Mouse (Mus musculus): ENCODE data around the gene Nfia. TPM values are rescaled to one million over a fixed set of nuclear protein-coding genes. Genes with fewer than 3 reads are reported as not detected.

Nfia gene
- polyA plus RNA-seq, 1 experiment = 0.09 TPM

- no peak for TF ChIP-seq GATA1 (IDR thresholded peaks at IDR 0.05; ENCODE audit: low read length)
Measured at GRCm38 (mm10) chr4:97910115-97910776, 137.7 kb downstream of the Nfia start.

GRCm38 (mm10) chr4:97910777-97911580 is 138.4 kb downstream of the Nfia start:
- TF ChIP-seq GATA1 (IDR thresholded peaks at IDR 0.05; ENCODE audit: low read length) = no peak

- TF ChIP-seq GATA1 (IDR thresholded peaks at IDR 0.05; ENCODE audit: low read length) = no peak
Measured at GRCm38 (mm10) chr4:97911755-97912154, 139.2 kb downstream of the Nfia start.

GRCm38 (mm10) chr4:97912155-97912554 is 139.6 kb downstream of the Nfia start:
- TF ChIP-seq GATA1 (IDR thresholded peaks at IDR 0.05; ENCODE audit: low read length) = no peak

- TF ChIP-seq GATA1 (IDR thresholded peaks at IDR 0.05; ENCODE audit: low read length) = no peak
Measured at GRCm38 (mm10) chr4:97912560-97912959, 140.0 kb downstream of the Nfia start.

GRCm38 (mm10) chr4:97914348-97914747 is 141.8 kb downstream of the Nfia start:
- TF ChIP-seq GATA1 (IDR thresholded peaks at IDR 0.05; ENCODE audit: low read length) = no peak

- no peak for TF ChIP-seq GATA1 (IDR thresholded peaks at IDR 0.05; ENCODE audit: low read length)
Measured at GRCm38 (mm10) chr4:97914761-97915160, 142.2 kb downstream of the Nfia start.

GRCm38 (mm10) chr4:97917568-97917967 is 145.0 kb downstream of the Nfia start:
- TF ChIP-seq GATA1 (IDR thresholded peaks at IDR 0.05; ENCODE audit: low read length) = no peak

- TF ChIP-seq GATA1 (IDR thresholded peaks at IDR 0.05; ENCODE audit: low read length) = no peak
Measured at GRCm38 (mm10) chr4:97918675-97919074, 146.1 kb downstream of the Nfia start.

- no peak for TF ChIP-seq GATA1 (IDR thresholded peaks at IDR 0.05; ENCODE audit: low read length)
Measured at GRCm38 (mm10) chr4:97919773-97920172, 147.2 kb downstream of the Nfia start.

GRCm38 (mm10) chr4:97920287-97921079 is 147.9 kb downstream of the Nfia start:
- no peak for TF ChIP-seq GATA1 (IDR thresholded peaks at IDR 0.05; ENCODE audit: low read length)

GRCm38 (mm10) chr4:97921682-97922081 is 149.1 kb downstream of the Nfia start:
- TF ChIP-seq GATA1 (IDR thresholded peaks at IDR 0.05; ENCODE audit: low read length) = no peak

GRCm38 (mm10) chr4:97923248-97923647 is 150.7 kb downstream of the Nfia start:
- TF ChIP-seq GATA1 (IDR thresholded peaks at IDR 0.05; ENCODE audit: low read length) = no peak

GRCm38 (mm10) chr4:97923876-97924316 is 151.4 kb downstream of the Nfia start:
- TF ChIP-seq GATA1 (IDR thresholded peaks at IDR 0.05; ENCODE audit: low read length) = no peak

GRCm38 (mm10) chr4:97924414-97924813 is 151.9 kb downstream of the Nfia start:
- no peak for TF ChIP-seq GATA1 (IDR thresholded peaks at IDR 0.05; ENCODE audit: low read length)

GRCm38 (mm10) chr4:97924855-97925254 is 152.3 kb downstream of the Nfia start:
- no peak for TF ChIP-seq GATA1 (IDR thresholded peaks at IDR 0.05; ENCODE audit: low read length)

All from G1E-ER4 (cell line).